Mouse (Mus musculus) fat pad, adult 2 months (tissue): ENCODE results near the gene Slc7a8.
A peak's percentile ranks its signal among the peaks of the same experiment; 100 is the strongest.
"Not testable (repeated sequence)": the region's sequence is repeated elsewhere in the genome, so short reads cannot be mapped to it uniquely, and the experiment has no call there.

Source experiments
- DNase-seq: peaks from one replicate; pipeline ENCODE4 v3.0.0-alpha.2; 2011; ENCODE audit warnings: low read depth, low spot score; ENCODE audit errors: extremely low read depth

Slc7a8 gene

GRCm38 (mm10) chr14:54780836-54781609 lies 723 bp downstream of the Slc7a8 start:
- no peak for DNase-seq

GRCm38 (mm10) chr14:54780084-54780483 lies 1.7 kb downstream of the Slc7a8 start:
- no peak for DNase-seq

- DNase-seq = no peak
These were observed 3.9 kb downstream of the Slc7a8 start for GRCm38 (mm10) chr14:54777893-54778292.

- DNase-seq = no peak
These were observed 5.0 kb downstream of the Slc7a8 start for GRCm38 (mm10) chr14:54776768-54777167.

- no peak for DNase-seq
These were observed 6.2 kb downstream of the Slc7a8 start for GRCm38 (mm10) chr14:54775534-54776041.

GRCm38 (mm10) chr14:54772333-54772856 lies 9.4 kb downstream of the Slc7a8 start:
- DNase-seq = no peak

GRCm38 (mm10) chr14:54770373-54770772 lies 11.4 kb downstream of the Slc7a8 start:
- DNase-seq = no peak

- no peak for DNase-seq
These were observed 12.7 kb downstream of the Slc7a8 start for GRCm38 (mm10) chr14:54769068-54769425.

GRCm38 (mm10) chr14:54768314-54769067 lies 13.3 kb downstream of the Slc7a8 start:
- no peak for DNase-seq

GRCm38 (mm10) chr14:54766937-54767336 lies 14.8 kb downstream of the Slc7a8 start:
- DNase-seq = not testable (repeated sequence)

GRCm38 (mm10) chr14:54756382-54756781 lies 25.4 kb downstream of the Slc7a8 start:
- DNase-seq = no peak

GRCm38 (mm10) chr14:54754602-54755018 lies 27.1 kb downstream of the Slc7a8 start:
- DNase-seq = peak; percentile 50

- DNase-seq = no peak
These were observed 27.7 kb downstream of the Slc7a8 start for GRCm38 (mm10) chr14:54753986-54754601.

GRCm38 (mm10) chr14:54752938-54753337 lies 28.8 kb downstream of the Slc7a8 start:
- no peak for DNase-seq

- no peak for DNase-seq
These were observed 30.0 kb downstream of the Slc7a8 start for GRCm38 (mm10) chr14:54751768-54752167.

- no peak for DNase-seq
These were observed 32.5 kb downstream of the Slc7a8 start for GRCm38 (mm10) chr14:54749238-54749637.

- no peak for DNase-seq
These were observed 33.5 kb downstream of the Slc7a8 start for GRCm38 (mm10) chr14:54747942-54748917.

- DNase-seq = no peak
These were observed 35.7 kb downstream of the Slc7a8 start for GRCm38 (mm10) chr14:54746038-54746437.

GRCm38 (mm10) chr14:54744473-54744872 lies 37.3 kb downstream of the Slc7a8 start:
- no peak for DNase-seq

GRCm38 (mm10) chr14:54742375-54742774 lies 39.4 kb downstream of the Slc7a8 start:
- no peak for DNase-seq
